Mouse (Mus musculus) heart, postnatal 36 days (tissue): ENCODE data around the gene Impad1. TPM values are rescaled to one million over a fixed set of nuclear protein-coding genes. Genes with fewer than 3 reads are reported as not detected.

Experiments used
- DNase-seq, 2 experiments: peaks; one replicate each; pipeline ENCODE4 v3.0.0; 2021 to 2022
- intact Hi-C: fragments of 180-260 bp; cut with DNase I; formaldehyde crosslinking; loops from one replicate; pipeline ENCODE4 v1.15.1; 2025
- total RNA-seq, 2 experiments: library from RNA; stranded (reverse); gene quantifications; 2 replicates each; pipeline ENCODE4 v1.2.3; 2021

Impad1 gene
- total RNA-seq, 2 experiments from 2014 or later, result 22.2 to 24.9 TPM

DNA sequence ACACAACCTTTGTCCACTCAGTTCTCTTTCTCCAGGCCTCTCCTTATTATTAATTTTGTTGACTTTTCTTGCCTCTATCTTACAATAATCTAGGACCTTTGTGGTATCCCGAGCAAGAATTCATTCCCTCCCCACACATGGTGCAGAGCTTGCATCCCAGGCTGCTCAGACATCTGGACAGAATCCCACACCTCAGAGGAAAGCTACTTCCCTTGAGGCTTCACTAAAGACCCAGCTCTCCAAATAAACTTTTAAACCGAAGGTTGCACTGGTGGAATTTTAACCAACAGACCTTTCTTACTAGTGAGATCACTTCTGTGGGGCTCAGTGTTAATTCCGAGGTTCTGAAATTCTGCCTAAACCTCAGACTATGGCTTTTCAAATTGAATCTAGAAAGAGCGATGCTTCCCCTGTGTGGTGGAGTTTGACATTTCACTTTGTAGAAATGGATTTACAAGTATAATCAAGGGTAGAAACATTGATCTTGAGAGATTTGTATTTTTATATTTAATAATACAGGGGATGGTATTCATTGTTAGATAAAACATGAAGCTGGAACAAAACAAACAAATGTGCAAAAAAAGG is 75.3 kb downstream of the Impad1 start:
- DNase-seq, result peak in 1 of 2 experiments; percentile 14
- intact Hi-C loops, result loop anchor here (2.0 to 5.0 kb wide), 2 partner anchors 577 to 741 kb away; no protein-coding TSS in a partner anchor
